Mouse (Mus musculus) heart, postnatal 0 days (tissue): ENCODE data around the gene Lrpprc.

Source experiments
- CTCF ChIP-seq: IDR thresholded peaks from 2 replicates; pipeline ENCODE4 v1.5.1; 2016; ENCODE audit warnings: antibody characterized with exemption, control low read depth, low read depth
- EP300 ChIP-seq: IDR thresholded peaks from 2 replicates; pipeline ENCODE4 v1.6.1; 2016; ENCODE audit warnings: antibody characterized with exemption, low read depth

GRCm38 (mm10) chr17:84828301-84828700 lies 37.7 kb upstream of the Lrpprc start:
- TF ChIP-seq CTCF (no peak), EP300 (no peak)
